25 mouse cellular contexts compared by ENCODE assay signal in genomic region chr4:148657776-148658175, GRCm38 (mm10). TPM values are rescaled to one million over a fixed set of nuclear protein-coding genes. Genes with fewer than 3 reads are reported as not detected.
DNase-seq lines count a peak whose midpoint lies in the region; ATAC-seq lines count a peak whose summit lies in the region.
"Had no signal": no experiment of that assay in that cellular context is flagged by ENCODE, and none has a peak within 500 bp of the region (broad histone marks: within the 10 kb centered on the region; RNA-seq: fewer than 3 reads in every experiment).

No protein-coding gene starts in this region.

- H3K27ac ChIP-seq in heart, embryonic 13.5 days (replicated peaks) = peak overlapping the region; percentile 41; the same call in 1 of the 2 replicates
- H3K27ac ChIP-seq in heart, embryonic 12.5 days (ENCODE audit: poor library complexity, severe bottlenecking) = no peak overlapping the region
- H3K27ac ChIP-seq in kidney, embryonic 16.5 days (ENCODE audit: low read length) = no peak overlapping the region
- H3K27ac ChIP-seq: hindbrain, postnatal 0 days; neural tube, embryonic 13.5 days had no signal

- peaks cover 2% of the 10 kb centered on the region for H3K27me3 ChIP-seq in heart, embryonic 13.5 days (replicated peaks)
- no peaks in the 10 kb centered on the region for H3K27me3 ChIP-seq in heart, embryonic 12.5 days (replicated peaks)
- H3K27me3 ChIP-seq in kidney, embryonic 16.5 days (ENCODE audit: insufficient read depth, low read length) = no peaks in the 10 kb centered on the region

- DNase-seq in CD4-positive helper T cell, adult 2 months (ENCODE audit: low read depth, low spot score) = peak; percentile 39
- DNase-seq in T-cell, adult 2 months (ENCODE audit: low spot score) = peak; percentile 60
- peak; percentile 91 for DNase-seq in thymus, postnatal 0 days (ENCODE audit: low spot score)
- no peak for DNase-seq in embryo, embryonic 11 days
- no peak for DNase-seq in ovary, postnatal 36 days (ENCODE audit: low spot score)
- DNase-seq: adrenal gland, adult 8-10 months; cerebellum, adult 11 months; cerebellum, postnatal 36 days; gastrocnemius, postnatal 25 days; kidney, adult 8-10 months; liver; lung, adult 2 months; lung, postnatal 4 days had no signal

- no peak for ATAC-seq in heart, embryonic 13.5 days (ENCODE audit: extremely low read depth, insufficient number of reproducible peaks, low FRiP score, low TSS enrichment)
- no peak for ATAC-seq in heart, embryonic 12.5 days (ENCODE audit: insufficient number of reproducible peaks, low FRiP score)
- no peak for ATAC-seq in kidney, embryonic 16.5 days (ENCODE audit: low FRiP score, low TSS enrichment)
- ATAC-seq: forebrain, embryonic 14.5 days; hindbrain, postnatal 0 days had no signal

- no peaks in the 10 kb centered on the region for H3K9me3 ChIP-seq in heart, embryonic 13.5 days
- 0 out of 2 replicates have a peak, but pooled peaks cover 3% of the 10 kb centered on the region for H3K9me3 ChIP-seq in heart, embryonic 12.5 days (replicated peaks)
- no peaks in the 10 kb centered on the region for H3K9me3 ChIP-seq in kidney, embryonic 16.5 days (ENCODE audit: low read length)
- H3K9me3 ChIP-seq: neural tube, embryonic 13.5 days had no signal

- no peak overlapping the region for H3K9ac ChIP-seq in heart, embryonic 13.5 days
- H3K9ac ChIP-seq in heart, embryonic 12.5 days = no peak overlapping the region
- no peak overlapping the region for H3K9ac ChIP-seq in kidney, embryonic 16.5 days (replicated peaks; ENCODE audit: low read length)
- H3K9ac ChIP-seq: neural tube, embryonic 13.5 days had no signal

- no peak overlapping the region for H3K4me3 ChIP-seq in heart, embryonic 13.5 days
- H3K4me3 ChIP-seq in heart, embryonic 12.5 days = no peak overlapping the region
- H3K4me3 ChIP-seq in kidney, embryonic 16.5 days (ENCODE audit: low read length) = no peak overlapping the region
- H3K4me3 ChIP-seq: erythroblast, embryonic 14.5 days; neural tube, embryonic 13.5 days had no signal

- H3K4me2 ChIP-seq in heart, embryonic 13.5 days = peak overlapping the region; percentile 62; the same call in 1 of the 2 replicates
- no peak overlapping the region for H3K4me2 ChIP-seq in heart, embryonic 12.5 days
- no peak overlapping the region for H3K4me2 ChIP-seq in kidney, embryonic 16.5 days (replicated peaks; ENCODE audit: low read depth, low read length)
- H3K4me2 ChIP-seq: midbrain, embryonic 11.5 days; neural tube, embryonic 13.5 days had no signal

- 78% methylated on average over 13 of the region's 13 CpGs for WGBS in heart, embryonic 13.5 days
- WGBS in heart, embryonic 12.5 days = 78% methylated on average over 13 of the region's 13 CpGs
- WGBS in kidney, embryonic 16.5 days = 80% methylated on average over 13 of the region's 13 CpGs

- H3K4me1 ChIP-seq in heart, embryonic 13.5 days = peaks cover 28% of the 10 kb centered on the region
- H3K4me1 ChIP-seq in heart, embryonic 12.5 days (replicated peaks) = peaks cover 26% of the 10 kb centered on the region
- peaks cover 12% of the 10 kb centered on the region; the same call in 1 of the 2 replicates for H3K4me1 ChIP-seq in kidney, embryonic 16.5 days (ENCODE audit: insufficient read depth, low read length)

- H3K36me3 ChIP-seq in heart, embryonic 13.5 days = no peaks in the 10 kb centered on the region
- no peaks in the 10 kb centered on the region for H3K36me3 ChIP-seq in heart, embryonic 12.5 days
- H3K36me3 ChIP-seq in kidney, embryonic 16.5 days (ENCODE audit: insufficient read depth, low read length) = no peaks in the 10 kb centered on the region
- H3K36me3 ChIP-seq: G1E; neural tube, embryonic 13.5 days had no signal

RNA-seq across cellular contexts. Expression of gene Gm572, which starts 14.7 kb away (rescaled TPM):
- polyA plus RNA-seq in heart, embryonic 13.5 days (2015; fragmentation: Nextera tagmentation; extraction: Ambion mirVana) = 0.17 and 0.28 TPM in 2 replicates
- polyA plus RNA-seq in heart, embryonic 12.5 days (2016; fragmentation: Nextera tagmentation; extraction: Ambion mirVana) = 0.11 and 0.18 TPM in 2 replicates
- 0.09 TPM in 1 of 2 replicates, not detected in the other for polyA plus RNA-seq in thymus, postnatal 0 days (2015; fragmentation: Nextera tagmentation; extraction: Ambion mirVana)
- polyA plus RNA-seq in kidney, embryonic 16.5 days (2015; fragmentation: Nextera tagmentation; extraction: Ambion mirVana) = not detected in 2 replicates
- polyA plus RNA-seq: brain, embryonic 14.5 days; embryonic facial prominence, embryonic 11.5 days; erythroblast, embryonic 14.5 days; forebrain, embryonic 14.5 days; G1E; hindbrain, postnatal 0 days; large intestine, adult 2 months; midbrain, embryonic 11.5 days; neural tube, embryonic 13.5 days had no signal

RNA-seq across cellular contexts. Expression of gene Tardbp, which starts 31.0 kb away (rescaled TPM):
- 170 and 176 TPM in 2 replicates for polyA plus RNA-seq in heart, embryonic 13.5 days (2015; fragmentation: Nextera tagmentation; extraction: Ambion mirVana)
- polyA plus RNA-seq in heart, embryonic 12.5 days (2016; fragmentation: Nextera tagmentation; extraction: Ambion mirVana) = 200 and 211 TPM in 2 replicates
- polyA plus RNA-seq in thymus, postnatal 0 days (2015; fragmentation: Nextera tagmentation; extraction: Ambion mirVana) = 330 and 343 TPM in 2 replicates
- polyA plus RNA-seq in kidney, embryonic 16.5 days (2015; fragmentation: Nextera tagmentation; extraction: Ambion mirVana) = 337 and 369 TPM in 2 replicates

RNA-seq across cellular contexts. Expression of gene Masp2, which starts 55.4 kb away (rescaled TPM):
- polyA plus RNA-seq in heart, embryonic 13.5 days (2015; fragmentation: Nextera tagmentation; extraction: Ambion mirVana) = 0.48 TPM in 1 of 2 replicates, not detected in the other
- polyA plus RNA-seq in heart, embryonic 12.5 days (2016; fragmentation: Nextera tagmentation; extraction: Ambion mirVana) = 0.14 and 0.36 TPM in 2 replicates
- 0.34 TPM in 1 of 2 replicates, not detected in the other for polyA plus RNA-seq in thymus, postnatal 0 days (2015; fragmentation: Nextera tagmentation; extraction: Ambion mirVana)
- polyA plus RNA-seq in kidney, embryonic 16.5 days (2015; fragmentation: Nextera tagmentation; extraction: Ambion mirVana) = 0.27 and 0.52 TPM in 2 replicates
- polyA plus RNA-seq: embryonic facial prominence, embryonic 11.5 days; forebrain, embryonic 14.5 days; large intestine, adult 2 months had no signal

Comparison
In these comparisons a context has a peak if more than half of its experiments do, and no peak if none do; other contexts are left out.
1. DNase-seq: peak in CD4-positive helper T cell, adult 2 months (single experiment), T-cell, adult 2 months (single experiment) and thymus, postnatal 0 days (single experiment); none in embryo, embryonic 11 days (single experiment) and ovary, postnatal 36 days (single experiment).